Mouse (Mus musculus) lung, adult 2 months (tissue): ENCODE measurements around the gene Ppp1r16b.

Experiments used
- CTCF ChIP-seq: fragments of 200-500 bp; IDR thresholded peaks from 2 replicates; pipeline ENCODE4 v1.5.1; 2011; ENCODE audit warnings: mild to moderate bottlenecking, low read length, control low read depth; ENCODE audit not compliant: insufficient read depth
- POLR2A ChIP-seq: fragments of 200-500 bp; IDR thresholded peaks from 2 replicates; pipeline ENCODE4 v1.6.1; 2011; ENCODE audit warnings: low read depth, mild to moderate bottlenecking, control low read depth, low read length, borderline replicate concordance; ENCODE audit errors: extremely low read depth

DNA sequence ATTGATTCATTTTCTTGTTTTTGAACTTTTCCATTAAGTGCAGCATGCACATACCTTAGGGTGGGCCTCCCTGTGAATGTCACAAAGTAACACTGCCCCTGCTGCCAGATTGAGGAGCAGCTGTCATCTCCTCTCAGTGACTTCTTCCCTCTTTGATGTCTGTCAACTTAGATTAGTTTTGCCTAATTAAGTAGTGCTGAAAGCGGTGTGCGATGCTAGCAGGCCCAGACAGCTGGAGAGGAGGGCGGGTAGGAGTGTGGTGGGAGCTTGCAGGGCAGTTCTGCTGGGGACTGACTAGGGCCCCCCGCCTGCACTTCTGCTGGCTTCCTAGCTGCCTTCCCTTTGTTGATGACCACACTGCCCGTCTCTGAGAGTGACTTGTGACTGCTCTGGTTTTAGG, 33.3 kb upstream of the Ppp1r16b start:
- TF ChIP-seq CTCF, result no peak
- TF ChIP-seq POLR2A, result no peak
